Mouse (Mus musculus): ENCODE results near the gene Taar9. TPM values are rescaled to one million over a fixed set of nuclear protein-coding genes. Genes with fewer than 3 reads are reported as not detected.
"Not testable (repeated sequence)": the region's sequence is repeated elsewhere in the genome, so short reads cannot be mapped to it uniquely, and the experiment has no call there.

Taar9 gene
- not detected in 2 replicates for polyA plus RNA-seq (2016; fragmentation: Nextera tagmentation; extraction: Ambion mirVana)

GRCm38 (mm10) chr10:24109434-24109833 lies at the start of gene Taar9:
Gene Taar9 (minus strand): TSS chr10:24109534.
- not testable (repeated sequence) for H3K9ac ChIP-seq; H3K27ac ChIP-seq; ATAC-seq (ENCODE audit: low FRiP score); H3K36me3 ChIP-seq; H3K4me1 ChIP-seq; H3K4me3 ChIP-seq; H3K27me3 ChIP-seq; H3K4me2 ChIP-seq (replicated peaks); H3K9me3 ChIP-seq (replicated peaks)
- WGBS: 85% methylated on average over 8 of the region's 8 CpGs

- no peaks in the 10 kb centered on the region for H3K27me3 ChIP-seq
- peaks cover 45% of the 10 kb centered on the region for H3K36me3 ChIP-seq
- H3K4me2 ChIP-seq (replicated peaks): no peak overlapping the region
- ATAC-seq (ENCODE audit: low FRiP score): no peak
- H3K9me3 ChIP-seq (replicated peaks): no peaks in the 10 kb centered on the region; the same call in 1 of the 2 replicates
- no peak overlapping the region for H3K9ac ChIP-seq
- no peaks in the 10 kb centered on the region for H3K4me1 ChIP-seq
- H3K4me3 ChIP-seq: no peak overlapping the region
- no peak overlapping the region for H3K27ac ChIP-seq
- WGBS: 95% methylated on average over 12 of the region's 12 CpGs
These were observed 49.3 kb upstream of the Taar9 start for GRCm38 (mm10) chr10:24158470-24159254.

- no peak overlapping the region for H3K27ac ChIP-seq
- H3K4me2 ChIP-seq (replicated peaks): peak overlapping the region; percentile 58
- peak overlapping the region; percentile 45; the same call in 1 of the 2 replicates for H3K9ac ChIP-seq
- no peak for ATAC-seq (ENCODE audit: low FRiP score)
- peak overlapping the region; percentile 84 for H3K4me3 ChIP-seq
- 48% methylated on average over 7 of the region's 7 CpGs for WGBS
- peaks cover 11% of the 10 kb centered on the region for H3K4me1 ChIP-seq
- peaks cover 5% of the 10 kb centered on the region; the same call in 1 of the 2 replicates for H3K36me3 ChIP-seq
- H3K9me3 ChIP-seq (replicated peaks): no peaks in the 10 kb centered on the region
- H3K27me3 ChIP-seq: no peaks in the 10 kb centered on the region
These were observed 40.8 kb upstream of the Taar9 start for GRCm38 (mm10) chr10:24150086-24150485.

- WGBS: 0% methylated on average over 42 of the region's 45 CpGs
- peak within 1 kb of the TSS; percentile 78 for H3K27ac ChIP-seq
- H3K9me3 ChIP-seq (replicated peaks): no peaks in the 10 kb centered on the region
- H3K4me1 ChIP-seq: peaks cover 11% of the 10 kb centered on the region
- peaks cover 5% of the 10 kb centered on the region; the same call in 1 of the 2 replicates for H3K36me3 ChIP-seq
- peak within 1 kb of the TSS; percentile 84 for H3K4me3 ChIP-seq
- ATAC-seq (ENCODE audit: low FRiP score): peak; percentile 98
- peak within 1 kb of the TSS; percentile 58 for H3K4me2 ChIP-seq (replicated peaks)
- H3K9ac ChIP-seq: peak within 1 kb of the TSS; percentile 86
- H3K27me3 ChIP-seq: no peaks in the 10 kb centered on the region
These were observed 39.9 kb upstream of the Taar9 start, which contains the start of gene Stx7 for GRCm38 (mm10) chr10:24149135-24149781. Gene Stx7 (plus strand): TSS chr10:24149302.

GRCm38 (mm10) chr10:24142735-24143134 lies 33.4 kb upstream of the Taar9 start:
- Histone ChIP-seq H3K4me2 (replicated peaks) (no peak overlapping the region), H3K36me3 (no peaks in the 10 kb centered on the region), H3K9me3 (replicated peaks) (no peaks in the 10 kb centered on the region), H3K9ac (no peak overlapping the region), H3K27ac (no peak overlapping the region), H3K4me1 (no peaks in the 10 kb centered on the region), H3K4me3 (no peak overlapping the region), H3K27me3 (no peaks in the 10 kb centered on the region)
- ATAC-seq (ENCODE audit: low FRiP score): no peak
- 89% methylated on average over 3 of the region's 3 CpGs for WGBS

- Histone ChIP-seq H3K4me1 (no peaks in the 10 kb centered on the region), H3K9me3 (replicated peaks) (no peaks in the 10 kb centered on the region), H3K4me3 (no peak overlapping the region), H3K27ac (no peak overlapping the region), H3K9ac (no peak overlapping the region), H3K4me2 (replicated peaks) (no peak overlapping the region), H3K36me3 (no peaks in the 10 kb centered on the region), H3K27me3 (no peaks in the 10 kb centered on the region)
- 88% methylated on average over 2 of the region's 2 CpGs for WGBS
- no peak for ATAC-seq (ENCODE audit: low FRiP score)
These were observed 29.4 kb upstream of the Taar9 start for GRCm38 (mm10) chr10:24138623-24139261.

- Histone ChIP-seq H3K4me1 (peaks cover 3% of the 10 kb centered on the region; the same call in 1 of the 2 replicates), H3K27me3 (no peaks in the 10 kb centered on the region), H3K36me3 (no peaks in the 10 kb centered on the region), H3K4me3 (no peak overlapping the region), H3K9ac (no peak overlapping the region), H3K4me2 (replicated peaks) (no peak overlapping the region), H3K9me3 (replicated peaks) (no peaks in the 10 kb centered on the region), H3K27ac (no peak overlapping the region)
- ATAC-seq (ENCODE audit: low FRiP score): no peak
- WGBS: 65% methylated on average over 7 of the region's 7 CpGs
These were observed 24.8 kb upstream of the Taar9 start for GRCm38 (mm10) chr10:24134071-24134645.

GRCm38 (mm10) chr10:24133132-24133531 lies 23.8 kb upstream of the Taar9 start:
- H3K9me3 ChIP-seq (replicated peaks): no peaks in the 10 kb centered on the region
- H3K27me3 ChIP-seq: no peaks in the 10 kb centered on the region
- 56% methylated on average over 2 of the region's 2 CpGs for WGBS
- H3K36me3 ChIP-seq: no peaks in the 10 kb centered on the region
- H3K4me3 ChIP-seq: no peak overlapping the region
- H3K4me1 ChIP-seq: peaks cover 3% of the 10 kb centered on the region; the same call in 1 of the 2 replicates
- H3K27ac ChIP-seq: no peak overlapping the region
- no peak overlapping the region for H3K4me2 ChIP-seq (replicated peaks)
- H3K9ac ChIP-seq: no peak overlapping the region
- no peak for ATAC-seq (ENCODE audit: low FRiP score)

GRCm38 (mm10) chr10:24132273-24132672 lies 22.9 kb upstream of the Taar9 start:
- H3K4me2 ChIP-seq (replicated peaks): no peak overlapping the region
- WGBS: 9% methylated on average over 5 of the region's 5 CpGs
- H3K27ac ChIP-seq: no peak overlapping the region

GRCm38 (mm10) chr10:24131451-24132262 lies 22.3 kb upstream of the Taar9 start:
- WGBS: 23% methylated on average over 9 of the region's 9 CpGs
- ATAC-seq (ENCODE audit: low FRiP score): peak; percentile 72; the same call in 1 of the 2 replicates
- Histone ChIP-seq H3K4me2 (replicated peaks) (peak overlapping the region; percentile 39), H3K4me3 (no peak overlapping the region), H3K9ac (no peak overlapping the region), H3K9me3 (replicated peaks) (no peaks in the 10 kb centered on the region), H3K4me1 (peaks cover 3% of the 10 kb centered on the region; the same call in 1 of the 2 replicates), H3K36me3 (no peaks in the 10 kb centered on the region), H3K27me3 (no peaks in the 10 kb centered on the region), H3K27ac (no peak overlapping the region)

More at GRCm38 (mm10) chr10:24132273-24132672, 22.9 kb upstream of the Taar9 start:
- H3K4me1 ChIP-seq: peaks cover 3% of the 10 kb centered on the region; the same call in 1 of the 2 replicates
- H3K4me3 ChIP-seq: no peak overlapping the region
- no peaks in the 10 kb centered on the region for H3K9me3 ChIP-seq (replicated peaks)
- H3K9ac ChIP-seq: no peak overlapping the region
- no peaks in the 10 kb centered on the region for H3K27me3 ChIP-seq
- ATAC-seq (ENCODE audit: low FRiP score): no peak
- no peaks in the 10 kb centered on the region for H3K36me3 ChIP-seq

GRCm38 (mm10) chr10:24111116-24111778 lies 1.9 kb upstream of the Taar9 start:
- ATAC-seq (ENCODE audit: low FRiP score): 0 out of 2 replicates have a peak, but pooled peaks have one; percentile 43
- Histone ChIP-seq H3K4me2 (replicated peaks) (no peak overlapping the region), H3K9me3 (replicated peaks) (no peaks in the 10 kb centered on the region), H3K27me3 (no peaks in the 10 kb centered on the region), H3K4me1 (no peaks in the 10 kb centered on the region), H3K4me3 (no peak overlapping the region), H3K9ac (no peak overlapping the region), H3K27ac (no peak overlapping the region), H3K36me3 (no peaks in the 10 kb centered on the region)
- 43% methylated on average over 6 of the region's 6 CpGs for WGBS
